Mouse (Mus musculus): Measurements from ENCODE around the gene Gm9844.
A peak's percentile ranks its signal among the peaks of the same experiment; 100 is the strongest.

DNA sequence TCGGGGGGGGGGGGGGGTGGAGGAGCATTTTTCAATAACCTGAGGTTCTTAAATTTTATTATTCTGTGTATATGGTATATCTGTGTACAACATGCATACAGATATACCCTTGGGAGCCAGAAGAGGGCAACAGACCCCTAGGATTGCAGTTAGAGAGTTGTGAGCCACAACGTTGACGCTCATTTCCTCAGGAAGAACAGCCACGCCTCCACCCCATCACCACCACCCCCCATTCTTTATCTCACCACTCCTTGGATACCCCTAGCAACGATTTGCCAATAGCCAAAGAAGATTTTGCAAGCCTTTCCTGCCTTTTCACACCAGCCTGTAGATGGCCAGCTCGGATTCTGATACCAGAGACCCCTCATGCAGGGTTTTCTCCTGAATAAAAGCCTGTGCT is 16.3 kb upstream of the Gm9844 start:
- TF ChIP-seq CTCF (IDR thresholded peaks at IDR 0.05) (peak; percentile 23), EP300 (IDR thresholded peaks at IDR 0.05) (no peak)
